Mouse (Mus musculus) cerebellum, adult 9-10 months (tissue): ENCODE results near the gene Pigyl.

ENCODE experiments used
- DNase-seq: peaks from one replicate; pipeline ENCODE4 v3.0.0; 2022

Gene Pigyl

GRCm38 (mm10) chr9:22156497-22157245 is at the start of gene Pigyl:
Pigyl (plus strand) TSS chr9:22156846.
- DNase-seq, result peak; percentile 99

- no peak for DNase-seq
These were observed 48.5 kb upstream of the Pigyl start for GRCm38 (mm10) chr9:22108194-22108593.

DNA sequence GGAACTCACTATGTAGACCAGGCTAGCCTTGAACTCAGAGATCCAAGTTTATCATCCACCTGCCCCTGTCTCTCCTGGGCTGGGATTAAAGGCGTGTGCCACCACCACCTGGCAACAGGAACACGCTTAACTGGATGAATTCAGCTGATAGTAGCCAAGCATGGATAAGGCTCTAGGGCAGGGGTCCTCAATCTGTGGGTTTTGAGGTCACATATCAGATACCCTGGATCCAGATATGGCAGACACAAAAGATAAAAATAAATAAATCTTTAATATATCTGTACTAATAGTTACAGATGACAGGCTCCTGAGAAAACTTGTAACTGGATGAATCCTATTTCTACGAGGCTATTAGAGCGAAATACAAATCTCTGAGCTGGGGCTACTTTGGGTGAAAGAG is 41.0 kb upstream of the Pigyl start:
- DNase-seq, result no peak

GRCm38 (mm10) chr9:22116086-22116485 is 40.6 kb upstream of the Pigyl start:
- no peak for DNase-seq

DNA sequence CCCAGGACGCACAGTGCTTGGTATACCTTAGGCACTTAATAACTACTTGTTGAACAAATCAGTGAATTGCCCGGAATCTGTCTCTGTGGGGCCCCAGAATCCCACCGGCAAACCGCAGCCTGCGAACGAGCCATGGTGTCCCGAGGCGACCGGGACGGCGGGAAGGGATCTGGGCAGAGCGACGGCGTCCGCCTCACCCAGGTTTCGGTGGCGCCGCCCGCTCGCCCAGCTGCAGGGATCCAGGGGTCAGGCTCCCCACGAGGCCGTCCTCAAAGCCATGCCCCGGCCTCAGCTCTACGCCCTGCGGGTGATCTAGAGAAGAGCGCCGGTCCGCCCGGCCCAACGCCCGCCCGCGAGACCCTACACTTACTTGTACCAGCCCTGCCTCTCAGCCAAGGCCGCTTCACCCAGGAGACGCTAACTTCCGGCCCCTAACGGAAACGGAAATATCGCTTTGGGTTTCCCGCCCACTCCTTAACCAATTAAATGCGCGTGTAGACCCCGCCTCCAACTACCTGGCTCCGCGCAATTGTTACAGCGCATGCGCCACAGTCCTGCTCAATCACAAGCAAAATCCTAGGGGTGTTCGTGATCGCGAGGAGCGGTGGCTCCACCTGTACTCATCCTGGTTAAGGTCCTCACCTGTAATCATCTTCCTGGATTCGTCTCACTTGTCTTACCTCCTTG is 39.8 kb upstream of the Pigyl start, which contains the start of gene Elof1:
Gene Elof1, minus strand, starts transcription at position 433 of the 687 bp plus-strand sequence.
- peak; percentile 98 for DNase-seq

DNA sequence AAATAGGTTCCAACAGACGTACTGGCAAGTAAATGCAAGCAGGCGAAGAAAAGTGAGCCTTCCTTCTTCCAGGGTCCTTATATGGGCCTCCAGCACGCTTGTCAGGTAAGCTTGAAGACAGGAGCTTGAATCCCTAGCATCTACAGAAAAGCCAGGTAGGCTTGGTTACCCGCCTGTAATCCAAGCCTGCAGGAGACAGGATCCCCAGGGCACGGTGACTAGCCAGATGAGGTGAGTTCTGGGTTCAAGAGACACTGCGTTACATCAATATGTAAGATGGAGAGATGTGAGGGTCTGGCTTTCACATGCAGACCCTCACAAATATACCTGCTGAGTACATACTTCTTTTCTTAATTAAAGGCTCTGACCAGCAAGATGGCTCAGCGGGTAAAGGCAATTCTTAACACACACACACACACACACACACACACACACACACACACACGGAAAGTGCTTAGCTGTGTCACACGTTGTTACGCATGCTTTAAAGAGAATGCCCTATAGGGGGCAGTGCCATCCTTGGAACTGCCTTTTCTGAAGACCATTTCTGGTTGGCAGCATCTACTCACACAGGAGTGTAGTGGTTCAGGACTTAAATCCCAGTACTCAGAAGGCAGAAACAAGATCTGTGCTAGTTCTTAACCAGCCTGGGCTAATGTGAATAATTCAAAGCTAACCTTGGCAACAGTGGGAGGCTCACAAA is 38.7 kb upstream of the Pigyl start:
- peak; percentile 85 for DNase-seq

DNA sequence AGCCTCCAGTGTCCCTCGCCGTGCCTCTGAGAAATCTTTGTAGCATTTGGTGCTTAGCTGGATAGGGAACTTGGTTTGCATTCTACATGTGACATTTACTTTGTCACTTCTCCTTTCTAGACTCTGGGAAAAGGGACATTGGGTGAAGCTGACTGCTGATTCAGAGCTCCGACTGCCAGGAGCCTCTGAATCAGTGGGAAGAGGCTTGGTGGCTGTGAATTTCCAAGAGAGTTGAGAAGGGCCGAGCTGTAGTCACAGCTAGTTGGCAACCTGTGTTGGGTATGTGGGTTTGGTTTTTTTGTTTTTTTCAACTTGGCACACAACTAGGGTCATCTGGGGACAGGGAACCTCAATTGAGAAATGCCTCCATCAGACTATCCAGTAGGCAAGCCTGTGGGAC is 37.1 kb upstream of the Pigyl start:
- no peak for DNase-seq

GRCm38 (mm10) chr9:22121545-22121944 is 35.1 kb upstream of the Pigyl start:
- DNase-seq, result no peak

DNA sequence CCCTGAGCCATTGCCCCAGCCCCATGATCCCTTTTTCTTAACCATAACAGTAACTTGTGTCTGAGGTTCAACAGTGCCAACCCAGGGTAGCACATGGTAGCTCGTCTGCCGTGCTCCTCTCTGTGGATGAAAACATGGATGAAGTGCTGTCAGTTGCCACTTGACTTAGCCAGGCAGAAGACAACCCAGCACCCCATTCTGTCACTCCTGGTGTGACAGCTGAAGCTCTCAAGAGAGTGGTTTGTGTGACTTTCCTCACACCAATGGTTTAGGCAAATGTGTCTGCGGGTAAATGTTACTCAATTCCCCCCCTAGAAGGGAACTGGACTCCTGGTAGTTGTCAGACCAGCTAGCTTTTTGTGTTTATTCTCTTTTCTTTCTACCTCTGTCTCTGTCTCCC is 34.6 kb upstream of the Pigyl start:
- no peak for DNase-seq

- no peak for DNase-seq
These were observed 33.5 kb upstream of the Pigyl start for GRCm38 (mm10) chr9:22123069-22123609.

DNA sequence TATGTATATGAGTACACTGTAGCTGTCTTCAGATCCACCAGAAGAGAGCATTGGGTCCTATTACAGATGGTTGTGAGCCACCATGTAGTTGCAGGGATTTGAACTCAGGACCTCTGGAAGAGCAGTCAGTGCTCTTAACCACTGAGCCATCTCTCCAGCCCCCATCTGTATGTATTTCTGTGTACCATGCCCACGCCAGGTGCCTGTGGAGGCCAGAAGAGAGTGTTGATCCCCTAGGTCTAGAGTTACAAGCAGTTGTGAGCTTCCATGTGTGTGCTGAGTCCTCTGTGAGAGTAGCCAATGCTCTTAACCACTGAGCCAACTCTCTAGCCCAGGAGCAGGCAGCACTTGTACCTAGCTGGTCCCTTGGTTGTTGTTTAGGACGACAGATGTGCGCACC is 32.5 kb upstream of the Pigyl start:
- no peak for DNase-seq

GRCm38 (mm10) chr9:22125246-22126027 is 31.2 kb upstream of the Pigyl start:
- DNase-seq, result no peak

GRCm38 (mm10) chr9:22131226-22131981 is 25.2 kb upstream of the Pigyl start:
- no peak for DNase-seq

DNA sequence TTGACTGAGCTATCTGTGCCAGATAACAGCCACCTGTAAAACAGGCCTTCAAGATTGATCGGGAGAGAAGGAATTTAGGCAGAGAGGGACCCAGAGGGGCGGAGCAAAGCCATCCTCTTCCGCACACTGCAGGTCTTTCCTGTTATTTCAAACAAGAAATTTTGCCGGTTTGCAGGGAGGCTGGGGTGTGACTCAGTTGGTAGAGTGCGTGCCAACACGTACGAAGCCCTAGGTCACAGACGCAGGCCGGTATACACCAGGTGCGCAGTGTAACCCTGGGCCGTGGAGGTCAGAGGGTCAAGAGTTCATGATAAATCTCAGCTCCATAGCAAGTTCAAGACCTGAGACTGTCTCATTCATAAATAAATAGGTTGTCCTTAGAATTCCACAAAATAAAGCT is 24.4 kb upstream of the Pigyl start:
- no peak for DNase-seq

DNA sequence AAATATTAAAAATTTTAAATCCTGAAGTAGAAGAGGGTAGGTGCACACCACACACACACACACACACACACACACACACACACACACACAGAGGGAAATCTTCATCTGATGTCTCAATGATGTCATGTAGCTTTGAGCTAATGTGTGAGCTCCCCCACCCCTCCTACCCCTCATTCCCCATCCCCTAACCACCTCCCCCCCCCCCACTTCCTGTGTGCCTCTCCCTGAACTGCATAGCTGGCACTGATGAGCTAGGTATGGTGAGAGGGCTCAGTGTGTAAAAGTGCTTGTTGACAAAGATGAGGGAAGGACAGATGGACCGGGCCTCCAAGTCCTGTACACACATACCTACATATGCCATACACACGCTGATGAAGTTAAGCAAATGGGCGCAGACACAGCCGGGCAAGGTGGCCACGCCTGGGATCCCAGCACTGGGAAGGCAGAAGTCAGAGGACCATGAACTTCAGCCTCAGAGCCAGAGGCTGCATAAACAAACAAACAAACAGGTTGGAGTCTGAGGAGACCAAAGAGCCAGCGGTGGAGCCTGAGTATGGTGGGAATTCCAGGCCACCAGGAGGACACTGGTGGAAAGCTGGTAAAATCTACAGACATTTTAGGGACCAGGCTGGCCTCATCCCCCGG is 22.3 kb upstream of the Pigyl start:
- no peak for DNase-seq

DNA sequence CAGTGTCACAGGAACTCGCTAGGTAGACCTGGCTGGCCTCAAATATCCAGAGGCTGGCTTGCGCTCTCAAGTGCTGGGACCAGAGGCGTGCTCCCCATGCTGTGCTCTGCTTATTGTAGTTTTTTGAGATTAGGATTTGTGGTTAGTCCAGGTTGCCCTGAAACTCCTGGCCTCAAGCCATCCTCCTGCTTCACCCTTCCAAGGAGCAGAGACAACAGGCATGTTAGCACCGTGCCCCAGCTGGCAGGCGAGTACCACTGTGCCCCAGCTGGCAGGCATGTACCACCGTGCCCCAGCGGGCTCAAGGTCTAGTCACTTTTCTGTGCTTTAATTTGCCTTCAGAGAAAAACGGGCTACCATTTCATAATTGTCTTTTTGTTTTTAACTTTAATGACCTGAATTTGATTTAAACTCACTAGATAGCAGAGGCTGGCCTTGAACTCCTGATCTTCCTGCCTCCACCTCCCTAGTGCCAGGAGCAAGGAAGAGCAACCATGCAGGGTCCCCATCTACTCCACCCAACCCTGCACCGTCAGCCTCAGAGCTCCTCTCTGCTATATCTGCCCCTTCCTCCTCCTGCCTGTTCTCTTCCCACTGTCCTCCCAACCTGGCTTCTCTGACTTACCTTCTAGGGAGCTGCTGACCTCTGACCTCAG is 21.5 kb upstream of the Pigyl start:
- no peak for DNase-seq

- no peak for DNase-seq
These were observed 20.8 kb upstream of the Pigyl start, which contains the start of gene Acp5 for GRCm38 (mm10) chr9:22135644-22136390. Acp5 (minus strand) TSS chr9:22135711.

- DNase-seq, result no peak
These were observed 19.7 kb upstream of the Pigyl start for GRCm38 (mm10) chr9:22136765-22137547.

- DNase-seq, result peak; percentile 55
These were observed 18.2 kb upstream of the Pigyl start for GRCm38 (mm10) chr9:22138480-22138879.
